Mouse (Mus musculus) splenic B cell, adult 2 months (primary cell): ENCODE results near the gene Sncb.

Experiments
- DNase-seq: peaks from one replicate; pipeline ENCODE4 v3.0.0-alpha.2; 2011; ENCODE audit warnings: low read depth, low spot score
- H3K27me3 ChIP-seq: 2 replicates; pipeline ENCODE4 v1.6.1; 2012; ENCODE audit warnings: mild to moderate bottlenecking, low read length, moderate library complexity, mixed read lengths; ENCODE audit not compliant: control insufficient read depth, poor library complexity, insufficient read depth, severe bottlenecking
- H3K36me3 ChIP-seq: 2 replicates; pipeline ENCODE4 v1.6.1; 2012; ENCODE audit warnings: mild to moderate bottlenecking, low read length, moderate library complexity, mixed read lengths; ENCODE audit not compliant: control insufficient read depth, poor library complexity, insufficient read depth, severe bottlenecking

The Sncb gene

GRCm38 (mm10) chr13:54746896-54747295 lies 19.5 kb downstream of the Sncb start:
- no peaks in the 10 kb centered on the region; the same call in 1 of the 2 replicates for H3K27me3 ChIP-seq
- no peak for DNase-seq

DNA sequence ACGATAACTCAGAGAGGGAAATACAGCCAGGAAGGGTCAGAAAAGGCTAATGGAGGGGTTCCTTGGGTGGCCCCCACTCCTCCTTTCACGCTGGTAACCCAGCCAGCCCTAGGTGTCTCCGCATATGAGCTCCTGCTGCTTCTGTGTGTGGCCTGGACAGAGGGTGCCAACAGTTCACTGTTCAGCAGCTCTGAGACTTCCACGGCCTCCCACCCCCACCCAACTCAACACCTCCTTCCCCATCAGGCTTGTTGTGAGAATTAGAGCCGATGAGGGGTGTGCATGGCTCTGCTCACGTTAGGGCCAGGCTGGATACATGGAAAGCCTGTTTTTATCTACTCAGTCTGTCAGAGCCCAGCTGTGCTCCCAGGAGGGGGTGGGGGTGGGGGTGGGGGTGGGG lies 20.3 kb downstream of the Sncb start:
- no peak for DNase-seq
- H3K27me3 ChIP-seq: no peaks in the 10 kb centered on the region; the same call in 1 of the 2 replicates
- H3K36me3 ChIP-seq: no peaks in the 10 kb centered on the region

More at GRCm38 (mm10) chr13:54746896-54747295, 19.5 kb downstream of the Sncb start:
- no peaks in the 10 kb centered on the region for H3K36me3 ChIP-seq

GRCm38 (mm10) chr13:54738213-54738601 lies 28.2 kb downstream of the Sncb start:
- Histone ChIP-seq H3K36me3 (no peaks in the 10 kb centered on the region), H3K27me3 (no peaks in the 10 kb centered on the region)
- DNase-seq: no peak

DNA sequence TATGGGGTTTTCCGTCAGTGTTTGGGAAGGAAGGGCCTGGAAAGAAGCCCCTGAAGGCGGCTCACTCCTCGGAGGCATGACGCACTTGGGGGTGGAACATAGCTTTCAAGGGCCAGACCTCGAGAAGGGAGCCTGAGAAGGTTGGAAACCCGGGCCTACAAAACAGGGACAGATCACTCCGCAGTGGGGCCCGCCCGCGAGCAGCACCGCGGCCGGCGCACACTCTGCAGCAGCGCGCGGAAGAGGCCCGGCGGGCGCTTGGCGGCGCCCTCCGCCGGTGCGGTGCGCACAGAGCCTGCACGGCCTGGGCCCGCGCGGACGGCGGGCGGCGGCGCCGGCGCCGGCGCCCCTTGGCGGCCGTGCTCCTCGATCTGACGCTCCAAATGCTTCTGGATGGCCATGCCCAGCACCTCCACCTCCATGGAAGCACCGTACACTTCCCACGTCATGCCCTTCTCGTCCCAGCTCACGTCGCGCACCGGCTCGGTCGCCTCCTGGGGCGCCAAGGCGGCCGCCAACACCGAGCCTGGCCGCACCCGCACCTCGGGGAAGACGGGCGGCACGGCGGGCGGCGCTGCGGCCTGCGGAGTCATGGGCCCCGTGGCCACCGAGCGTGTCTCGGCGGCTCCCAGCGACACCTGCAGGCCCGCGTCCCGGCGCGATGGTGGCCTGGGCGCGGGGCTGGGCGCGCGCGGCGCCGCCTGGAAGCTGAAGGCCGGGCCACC lies 28.7 kb downstream of the Sncb start:
- no peak for DNase-seq
- Histone ChIP-seq H3K27me3 (no peaks in the 10 kb centered on the region), H3K36me3 (no peaks in the 10 kb centered on the region)

DNA sequence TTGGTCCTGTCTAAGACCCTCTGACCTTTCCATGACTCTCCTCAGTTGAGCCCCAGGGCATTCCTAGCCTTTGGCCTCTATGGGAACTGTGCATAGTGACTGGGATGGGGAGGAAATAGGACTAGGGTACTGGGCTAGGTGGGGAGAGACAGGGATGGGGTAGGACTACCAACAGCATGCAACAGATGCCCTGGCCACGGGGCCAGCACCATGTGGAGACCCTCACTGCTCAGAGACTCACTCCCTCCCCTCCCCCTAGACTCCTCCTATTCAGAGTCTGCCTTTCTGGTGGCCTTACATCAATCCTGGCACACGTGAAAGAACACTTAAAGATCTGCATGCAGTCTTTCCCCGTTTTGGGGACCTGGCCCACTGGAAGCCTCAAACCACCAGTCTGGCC lies 29.5 kb downstream of the Sncb start:
- Histone ChIP-seq H3K27me3 (no peaks in the 10 kb centered on the region), H3K36me3 (no peaks in the 10 kb centered on the region)
- DNase-seq: no peak

GRCm38 (mm10) chr13:54726131-54726530 lies 40.3 kb downstream of the Sncb start:
- DNase-seq: no peak
- Histone ChIP-seq H3K27me3 (no peaks in the 10 kb centered on the region), H3K36me3 (no peaks in the 10 kb centered on the region)

GRCm38 (mm10) chr13:54723143-54723542 lies 43.3 kb downstream of the Sncb start:
- no peak for DNase-seq
- H3K36me3 ChIP-seq: no peaks in the 10 kb centered on the region
- no peaks in the 10 kb centered on the region for H3K27me3 ChIP-seq

- DNase-seq: peak; percentile 79
- no peaks in the 10 kb centered on the region for H3K27me3 ChIP-seq
- no peaks in the 10 kb centered on the region for H3K36me3 ChIP-seq
Measured at GRCm38 (mm10) chr13:54716916-54717315, 49.5 kb downstream of the Sncb start.

- no peak for DNase-seq
Measured at GRCm38 (mm10) chr13:54714996-54715395, 51.4 kb downstream of the Sncb start.

GRCm38 (mm10) chr13:54714393-54714792 lies 52.0 kb downstream of the Sncb start:
- Histone ChIP-seq H3K36me3 (no peaks in the 10 kb centered on the region), H3K27me3 (no peaks in the 10 kb centered on the region)
- DNase-seq: no peak

More at GRCm38 (mm10) chr13:54714996-54715395, 51.4 kb downstream of the Sncb start:
- no peaks in the 10 kb centered on the region for H3K36me3 ChIP-seq
- no peaks in the 10 kb centered on the region for H3K27me3 ChIP-seq

DNA sequence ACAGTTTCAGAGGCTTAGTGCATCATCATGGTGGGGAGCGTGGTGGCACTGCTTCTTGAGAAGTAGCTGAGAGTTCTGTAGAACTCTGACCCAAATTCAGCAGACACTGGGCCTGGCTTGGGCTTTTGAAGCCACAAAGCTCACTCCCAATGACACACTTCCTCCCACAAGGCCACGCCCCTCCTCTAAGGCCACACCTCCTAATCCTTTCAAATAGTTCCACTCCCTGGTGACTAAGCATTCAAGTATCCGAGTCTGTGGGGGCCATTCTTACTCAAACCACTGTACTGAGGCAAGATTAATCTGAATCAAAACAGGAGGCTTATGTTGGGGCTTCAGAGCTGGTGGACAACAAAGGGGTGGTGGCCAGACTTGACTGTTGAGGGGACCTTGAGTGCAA lies 55.5 kb downstream of the Sncb start:
- no peaks in the 10 kb centered on the region for H3K27me3 ChIP-seq
- no peaks in the 10 kb centered on the region for H3K36me3 ChIP-seq
- DNase-seq: no peak
